Mouse (Mus musculus): ENCODE data around the gene Gpr141. TPM values are rescaled to one million over a fixed set of nuclear protein-coding genes. Genes with fewer than 3 reads are reported as not detected.

Gene Gpr141
- polyA plus RNA-seq, 1 experiment from 2014 or later: 0.27 TPM

GRCm38 (mm10) chr13:19763211-19763610, 60.8 kb downstream of the Gpr141 start:
- Histone ChIP-seq H3K4me2 (replicated peaks; ENCODE audit: low read depth) (no peak overlapping the region), H3K4me3 (ENCODE audit: low read depth, low read length) (no peak overlapping the region), H3K9me3 (ENCODE audit: control insufficient read depth) (no peaks in the 10 kb centered on the region), H3K9ac (ENCODE audit: low read depth, low read length) (no peak overlapping the region), H3K36me3 (ENCODE audit: control insufficient read depth, insufficient read depth) (no peaks in the 10 kb centered on the region), H3K27ac (ENCODE audit: low read depth, low read length) (no peak overlapping the region), H3K4me1 (replicated peaks; ENCODE audit: control insufficient read depth, insufficient read depth, low read length) (no peaks in the 10 kb centered on the region), H3K27me3 (replicated peaks; ENCODE audit: control insufficient read depth, insufficient read depth, low read length) (no peaks in the 10 kb centered on the region)
- WGBS: 86% methylated on average over 1 of the region's 1 CpGs
- ATAC-seq: no peak
- TF ChIP-seq CTCF (IDR thresholded peaks at IDR 0.05; ENCODE audit: low read depth): no peak

GRCm38 (mm10) chr13:19745741-19746140, 78.3 kb downstream of the Gpr141 start:
- no peak for TF ChIP-seq CTCF (IDR thresholded peaks at IDR 0.05; ENCODE audit: low read depth)
- H3K9me3 ChIP-seq (ENCODE audit: control insufficient read depth): no peaks in the 10 kb centered on the region

GRCm38 (mm10) chr13:19744536-19744935, 79.5 kb downstream of the Gpr141 start:
- H3K9ac ChIP-seq (ENCODE audit: low read depth, low read length): no peak overlapping the region
- no peak overlapping the region for H3K4me2 ChIP-seq (replicated peaks; ENCODE audit: low read depth)
- no peaks in the 10 kb centered on the region for H3K36me3 ChIP-seq (ENCODE audit: control insufficient read depth, insufficient read depth)
- 88% methylated on average over 5 of the region's 5 CpGs for WGBS
- no peak for TF ChIP-seq CTCF (IDR thresholded peaks at IDR 0.05; ENCODE audit: low read depth)
- H3K9me3 ChIP-seq (ENCODE audit: control insufficient read depth): no peaks in the 10 kb centered on the region
- H3K27ac ChIP-seq (ENCODE audit: low read depth, low read length): no peak overlapping the region
- no peaks in the 10 kb centered on the region for H3K4me1 ChIP-seq (replicated peaks; ENCODE audit: control insufficient read depth, insufficient read depth, low read length)
- ATAC-seq: no peak
- no peak overlapping the region for H3K4me3 ChIP-seq (ENCODE audit: low read depth, low read length)
- H3K27me3 ChIP-seq (replicated peaks; ENCODE audit: control insufficient read depth, insufficient read depth, low read length): no peaks in the 10 kb centered on the region

More at GRCm38 (mm10) chr13:19745741-19746140, 78.3 kb downstream of the Gpr141 start:
- Histone ChIP-seq H3K27me3 (replicated peaks; ENCODE audit: control insufficient read depth, insufficient read depth, low read length) (no peaks in the 10 kb centered on the region), H3K27ac (ENCODE audit: low read depth, low read length) (no peak overlapping the region), H3K36me3 (ENCODE audit: control insufficient read depth, insufficient read depth) (no peaks in the 10 kb centered on the region), H3K4me1 (replicated peaks; ENCODE audit: control insufficient read depth, insufficient read depth, low read length) (no peaks in the 10 kb centered on the region), H3K4me2 (replicated peaks; ENCODE audit: low read depth) (no peak overlapping the region), H3K9ac (ENCODE audit: low read depth, low read length) (no peak overlapping the region), H3K4me3 (ENCODE audit: low read depth, low read length) (no peak overlapping the region)
- no peak for ATAC-seq
- WGBS: 42% methylated on average over 2 of the region's 2 CpGs

- H3K9me3 ChIP-seq (ENCODE audit: control insufficient read depth): no peaks in the 10 kb centered on the region
- H3K9ac ChIP-seq (ENCODE audit: low read depth, low read length): no peak overlapping the region
- no peak overlapping the region for H3K27ac ChIP-seq (ENCODE audit: low read depth, low read length)
- H3K36me3 ChIP-seq (ENCODE audit: control insufficient read depth, insufficient read depth): no peaks in the 10 kb centered on the region
- no peaks in the 10 kb centered on the region for H3K4me1 ChIP-seq (replicated peaks; ENCODE audit: control insufficient read depth, insufficient read depth, low read length)
- TF ChIP-seq CTCF (IDR thresholded peaks at IDR 0.05; ENCODE audit: low read depth): no peak
- H3K27me3 ChIP-seq (replicated peaks; ENCODE audit: control insufficient read depth, insufficient read depth, low read length): no peaks in the 10 kb centered on the region
- H3K4me3 ChIP-seq (ENCODE audit: low read depth, low read length): no peak overlapping the region
- no peak for ATAC-seq
- 85% methylated on average over 5 of the region's 5 CpGs for WGBS
- H3K4me2 ChIP-seq (replicated peaks; ENCODE audit: low read depth): no peak overlapping the region
These were observed 89.5 kb downstream of the Gpr141 start for GRCm38 (mm10) chr13:19734597-19734996.

GRCm38 (mm10) chr13:19730826-19731225, 93.2 kb downstream of the Gpr141 start:
- no peak overlapping the region for H3K4me2 ChIP-seq (replicated peaks; ENCODE audit: low read depth)
- H3K4me1 ChIP-seq (replicated peaks; ENCODE audit: control insufficient read depth, insufficient read depth, low read length): no peaks in the 10 kb centered on the region
- no peak overlapping the region for H3K27ac ChIP-seq (ENCODE audit: low read depth, low read length)
- H3K4me3 ChIP-seq (ENCODE audit: low read depth, low read length): no peak overlapping the region
- no peaks in the 10 kb centered on the region for H3K9me3 ChIP-seq (ENCODE audit: control insufficient read depth)
- no peak for ATAC-seq
- no peak overlapping the region for H3K9ac ChIP-seq (ENCODE audit: low read depth, low read length)
- no peaks in the 10 kb centered on the region for H3K27me3 ChIP-seq (replicated peaks; ENCODE audit: control insufficient read depth, insufficient read depth, low read length)
- TF ChIP-seq CTCF (IDR thresholded peaks at IDR 0.05; ENCODE audit: low read depth): no peak
- 73% methylated on average over 2 of the region's 2 CpGs for WGBS
- H3K36me3 ChIP-seq (ENCODE audit: control insufficient read depth, insufficient read depth): no peaks in the 10 kb centered on the region

- no peaks in the 10 kb centered on the region for H3K36me3 ChIP-seq (ENCODE audit: control insufficient read depth, insufficient read depth)
- no peak overlapping the region for H3K27ac ChIP-seq (ENCODE audit: low read depth, low read length)
- H3K9me3 ChIP-seq (ENCODE audit: control insufficient read depth): no peaks in the 10 kb centered on the region
- no peak overlapping the region for H3K4me3 ChIP-seq (ENCODE audit: low read depth, low read length)
- no peaks in the 10 kb centered on the region for H3K4me1 ChIP-seq (replicated peaks; ENCODE audit: control insufficient read depth, insufficient read depth, low read length)
- TF ChIP-seq CTCF (IDR thresholded peaks at IDR 0.05; ENCODE audit: low read depth): no peak
- no peaks in the 10 kb centered on the region for H3K27me3 ChIP-seq (replicated peaks; ENCODE audit: control insufficient read depth, insufficient read depth, low read length)
- H3K4me2 ChIP-seq (replicated peaks; ENCODE audit: low read depth): no peak overlapping the region
- WGBS: 49% methylated on average over 5 of the region's 5 CpGs
- no peak overlapping the region for H3K9ac ChIP-seq (ENCODE audit: low read depth, low read length)
- no peak for ATAC-seq
These were observed 105.1 kb downstream of the Gpr141 start for GRCm38 (mm10) chr13:19718954-19719353.

GRCm38 (mm10) chr13:19717201-19717600, 106.9 kb downstream of the Gpr141 start:
- 85% methylated on average over 2 of the region's 2 CpGs for WGBS

More at GRCm38 (mm10) chr13:19717201-19717600, 106.9 kb downstream of the Gpr141 start:
- Histone ChIP-seq H3K27ac (ENCODE audit: low read depth, low read length) (no peak overlapping the region), H3K4me1 (replicated peaks; ENCODE audit: control insufficient read depth, insufficient read depth, low read length) (no peaks in the 10 kb centered on the region), H3K27me3 (replicated peaks; ENCODE audit: control insufficient read depth, insufficient read depth, low read length) (no peaks in the 10 kb centered on the region), H3K36me3 (ENCODE audit: control insufficient read depth, insufficient read depth) (no peaks in the 10 kb centered on the region), H3K9me3 (ENCODE audit: control insufficient read depth) (no peaks in the 10 kb centered on the region), H3K4me3 (ENCODE audit: low read depth, low read length) (no peak overlapping the region), H3K9ac (ENCODE audit: low read depth, low read length) (no peak overlapping the region), H3K4me2 (replicated peaks; ENCODE audit: low read depth) (no peak overlapping the region)
- no peak for TF ChIP-seq CTCF (IDR thresholded peaks at IDR 0.05; ENCODE audit: low read depth)
- ATAC-seq: no peak
